Mouse (Mus musculus): ENCODE results near the gene Il2rb.

Gene Il2rb

DNA sequence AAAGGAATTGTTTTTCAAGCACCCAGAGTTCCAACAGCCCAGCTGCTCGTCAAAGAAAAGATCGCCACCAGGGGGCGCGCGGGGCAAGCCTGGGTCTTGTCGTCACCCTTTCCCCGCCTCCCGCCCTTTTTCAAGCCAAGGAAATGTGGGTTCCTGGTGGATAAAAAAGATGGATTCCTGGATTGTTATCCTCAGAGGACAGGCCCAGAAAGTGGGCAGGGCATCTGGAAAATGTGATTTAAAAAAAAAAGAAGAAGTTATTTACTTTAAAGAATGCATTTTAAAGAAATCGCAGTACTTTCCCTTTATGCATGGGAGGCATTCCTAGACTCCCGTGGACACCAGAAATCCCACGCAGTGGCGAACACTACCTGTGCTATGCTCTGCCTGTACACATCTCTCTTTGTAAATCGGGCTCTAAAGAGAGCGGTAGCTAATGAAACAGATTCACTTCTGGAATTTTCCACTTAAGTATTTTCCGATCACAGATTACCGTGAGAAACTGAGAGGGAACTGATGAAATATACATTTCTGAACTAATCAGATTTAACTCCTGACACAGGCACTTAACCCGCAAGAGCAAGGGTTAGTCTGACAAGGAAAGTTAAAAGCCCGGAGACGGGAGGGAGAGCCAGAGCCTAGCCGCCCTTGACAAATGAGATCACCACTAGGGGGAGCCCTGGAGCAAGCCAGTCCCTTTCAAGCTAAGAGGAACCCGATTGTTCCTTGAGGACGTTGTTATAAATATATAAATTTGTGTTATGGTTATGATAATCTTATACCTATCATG, 47.1 kb downstream of the Il2rb start:
- DNase-seq (ENCODE audit: inconsistent ontology term), result peak; percentile 97

DNA sequence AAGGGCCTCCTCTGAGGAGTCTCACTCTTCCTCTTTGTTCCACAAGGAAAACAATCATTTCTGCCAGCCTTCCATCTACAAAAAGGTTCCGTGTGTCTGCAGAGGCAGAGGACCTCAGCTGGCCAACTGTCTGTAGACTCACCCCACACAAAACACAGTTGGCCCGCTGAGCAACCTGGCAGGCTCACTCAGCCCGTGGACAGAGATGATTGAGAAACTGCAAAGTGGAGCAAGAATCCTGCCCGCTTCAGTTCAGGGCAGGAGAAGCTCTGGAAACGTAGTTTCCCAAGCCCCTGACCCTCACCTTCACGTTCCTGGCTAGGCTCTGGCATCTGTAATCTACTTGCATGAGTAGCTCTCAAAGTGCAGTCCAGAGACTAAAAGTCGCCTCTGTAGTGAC, 48.0 kb downstream of the Il2rb start:
- peak; percentile 35 for DNase-seq (ENCODE audit: inconsistent ontology term)

DNA sequence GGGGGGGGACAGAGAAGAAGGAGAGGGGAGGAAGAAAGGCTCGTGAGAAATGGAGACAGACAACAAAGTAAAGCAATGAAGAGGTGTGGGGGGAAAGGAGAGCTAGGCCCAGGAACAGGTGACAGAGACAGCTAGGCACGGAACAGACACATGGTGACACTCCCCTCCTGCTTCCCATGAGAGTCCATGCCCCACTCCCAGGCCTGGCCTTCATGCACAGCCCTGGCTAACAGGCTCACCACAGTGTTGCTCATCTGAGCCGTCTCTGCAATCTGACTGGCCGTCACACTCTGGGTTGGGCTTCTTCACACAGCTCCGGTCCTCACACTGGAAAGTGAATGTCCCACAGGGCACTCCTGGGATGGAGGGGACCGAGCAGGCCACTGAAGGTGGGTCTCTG, 51.2 kb downstream of the Il2rb start:
- DNase-seq (ENCODE audit: inconsistent ontology term), result no peak

DNA sequence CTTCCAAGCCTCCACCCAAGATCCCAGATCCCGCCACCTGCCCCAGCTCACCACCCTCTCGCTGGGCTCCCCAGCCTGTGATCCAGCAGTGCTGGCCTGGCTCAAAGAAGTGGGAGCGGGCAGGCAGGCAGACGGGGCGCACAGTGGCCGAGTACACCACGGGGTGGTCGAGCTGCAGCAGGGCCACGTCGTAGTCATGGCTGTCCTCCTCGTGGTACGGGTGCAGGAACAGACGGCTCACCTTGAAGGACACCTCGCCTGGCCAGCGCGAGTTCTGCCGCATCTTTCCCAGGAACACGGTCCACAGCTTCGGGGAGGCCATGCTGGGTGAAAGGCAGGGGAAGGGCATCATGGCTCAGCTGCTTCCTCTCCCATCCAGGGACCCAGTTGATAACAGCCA, 52.8 kb downstream of the Il2rb start:
- DNase-seq (ENCODE audit: inconsistent ontology term), result no peak

DNA sequence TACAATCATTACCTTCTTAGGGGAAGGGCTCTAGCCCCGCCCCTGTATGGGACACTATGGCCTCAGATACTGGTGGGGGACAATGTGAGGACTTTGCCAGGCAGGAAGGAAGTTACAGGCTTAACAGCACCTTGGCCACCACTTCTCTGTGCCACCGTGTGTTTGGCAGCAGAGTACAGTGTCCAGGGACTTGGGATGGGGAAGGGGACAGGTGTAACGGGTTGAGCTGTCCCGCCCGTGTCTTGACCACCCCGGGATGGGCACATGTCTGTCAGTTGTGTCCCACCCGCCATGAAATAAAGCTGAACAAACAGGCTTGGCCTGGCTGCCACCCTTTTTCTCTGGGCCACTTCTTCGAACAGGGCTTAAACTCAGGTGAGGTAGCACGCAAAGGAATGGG, 56.1 kb downstream of the Il2rb start:
- no peak for DNase-seq (ENCODE audit: inconsistent ontology term)

DNA sequence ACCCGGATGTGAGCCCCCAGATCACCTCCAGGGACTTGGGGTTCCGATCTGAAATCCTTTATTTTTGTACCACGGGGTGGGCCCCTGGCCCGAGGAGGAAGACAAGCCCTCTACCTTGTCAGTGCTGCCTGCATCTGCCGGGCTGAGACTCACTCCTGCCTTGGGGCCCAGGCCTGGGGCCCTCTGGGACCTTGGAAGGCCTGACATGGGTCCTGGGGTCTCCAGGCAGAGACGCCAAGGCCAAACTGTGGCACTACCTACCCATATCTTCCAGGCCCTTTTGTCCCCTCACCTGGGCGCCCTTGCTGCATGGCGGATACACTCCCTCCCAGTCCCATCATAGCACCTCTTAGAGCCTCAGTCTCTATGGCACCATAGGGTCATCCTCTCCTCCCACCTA, 56.6 kb downstream of the Il2rb start:
- DNase-seq (ENCODE audit: inconsistent ontology term), result no peak

DNA sequence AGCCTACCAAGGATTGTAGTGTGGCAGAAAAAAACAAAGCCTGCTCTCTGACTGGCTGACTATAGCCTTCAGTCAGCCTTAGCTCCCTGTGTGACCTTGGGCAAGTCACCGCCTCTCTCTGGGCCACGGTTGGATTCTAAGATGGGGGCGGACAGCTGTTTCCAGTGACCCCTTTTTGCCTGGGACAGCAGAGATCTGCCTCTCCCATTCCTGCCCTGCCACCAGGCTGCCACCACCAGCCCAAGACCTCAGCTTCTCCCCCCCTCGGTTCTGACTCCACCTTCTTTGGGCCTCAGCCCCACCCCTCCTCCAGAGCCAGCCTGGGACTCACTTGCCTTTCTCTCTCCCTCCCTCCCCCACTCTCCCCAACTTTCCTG, 57.1 kb downstream of the Il2rb start:
- DNase-seq (ENCODE audit: inconsistent ontology term), result no peak

DNA sequence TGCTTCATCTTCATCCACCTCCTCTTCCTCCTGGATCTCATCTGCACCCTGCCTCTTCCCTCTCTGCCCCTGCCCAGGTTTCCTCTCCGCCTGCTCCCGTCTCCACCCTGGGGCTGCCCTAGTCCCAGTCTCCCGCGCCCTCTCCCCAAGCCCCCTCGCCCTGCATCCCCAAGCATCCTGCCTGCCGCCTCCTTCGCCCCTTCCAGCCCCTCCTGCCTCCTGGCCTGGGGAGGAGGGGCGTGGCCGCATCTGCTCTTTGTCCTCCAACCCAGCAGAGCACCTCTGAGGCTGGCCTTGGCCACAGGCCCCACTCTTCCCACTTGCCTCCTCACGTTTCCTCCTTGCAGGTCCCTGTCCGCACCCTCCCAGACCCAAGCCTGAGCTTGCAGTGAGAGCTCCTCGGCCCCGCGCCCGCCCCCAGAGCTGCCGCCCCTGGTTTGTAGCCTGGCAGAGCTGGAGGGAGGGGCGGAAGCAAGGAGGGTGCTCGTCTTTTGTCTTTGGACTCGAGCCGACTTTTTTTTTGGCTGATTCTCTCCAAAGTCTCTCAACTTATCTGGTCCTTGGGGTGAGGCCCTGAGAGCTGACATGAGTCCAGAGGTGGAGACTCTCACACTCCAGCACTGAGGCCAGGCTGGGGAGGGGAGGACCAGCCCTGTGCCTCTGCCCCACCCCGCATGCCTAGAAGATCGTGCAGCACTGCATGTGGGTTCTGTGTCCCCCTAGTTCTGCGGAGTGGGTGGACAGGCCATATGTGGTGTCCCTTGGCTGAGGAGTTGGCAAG, 57.6 kb downstream of the Il2rb start:
- peak; percentile 57 for DNase-seq (ENCODE audit: inconsistent ontology term)

DNA sequence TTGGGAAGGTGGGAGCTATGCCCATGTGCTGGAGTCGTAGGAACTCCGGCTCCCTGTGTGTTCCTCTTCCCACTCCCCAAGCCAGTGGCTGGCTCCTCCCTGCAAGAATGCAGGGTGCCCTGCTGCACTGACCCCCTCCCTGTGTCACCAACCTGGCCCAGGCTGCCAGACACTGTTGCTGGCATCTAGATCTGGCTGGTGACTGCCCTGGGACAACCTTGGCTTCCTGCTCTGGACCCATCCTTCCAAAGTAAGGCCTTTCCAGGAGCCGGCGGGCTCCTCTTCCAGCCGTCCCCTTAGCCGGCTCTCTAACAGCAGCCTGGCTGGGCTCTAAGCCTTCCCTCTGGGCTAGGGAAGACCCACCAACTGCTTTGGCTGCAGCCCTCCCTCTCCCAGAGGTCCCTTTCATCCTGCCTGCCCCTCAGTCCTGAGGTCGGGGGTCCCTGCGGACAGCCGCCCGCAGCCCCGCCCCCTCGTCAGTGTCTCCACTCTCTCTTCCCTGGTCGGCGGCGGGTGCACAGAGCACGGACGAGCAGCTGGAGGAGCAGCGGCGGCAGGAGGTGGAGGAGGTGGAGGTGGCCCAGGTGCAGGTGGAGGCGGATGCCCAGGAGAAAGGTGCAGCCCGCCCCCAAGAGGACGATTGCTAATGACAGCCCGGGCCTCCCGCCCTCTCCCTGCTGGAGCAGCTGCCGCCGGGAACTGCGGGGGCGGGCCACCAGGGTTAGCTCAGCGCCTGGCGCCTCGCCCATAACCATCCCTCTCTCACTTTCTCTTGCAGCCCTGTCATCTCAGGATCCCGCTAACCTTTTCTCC, 58.5 kb downstream of the Il2rb start:
- DNase-seq (ENCODE audit: inconsistent ontology term), result peak; percentile 94

DNA sequence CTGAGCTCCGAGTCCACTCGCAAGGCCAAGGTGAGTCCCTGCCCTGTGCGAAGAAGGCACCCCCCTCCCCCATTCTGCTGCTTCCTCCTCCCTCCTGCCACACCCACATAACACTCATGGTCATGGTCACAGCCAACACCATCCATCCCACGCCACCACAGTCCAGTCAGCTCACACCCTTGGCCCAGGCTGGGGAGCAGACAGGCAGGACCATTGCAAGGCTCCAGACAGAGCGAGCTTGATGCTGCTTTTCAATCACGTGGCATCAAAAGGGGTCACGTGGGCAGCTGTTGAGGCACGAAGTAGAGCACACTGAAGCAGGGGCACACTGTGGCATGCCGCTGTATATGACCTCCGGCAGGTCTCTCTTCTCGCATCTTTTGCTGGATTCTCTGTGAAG, 59.4 kb downstream of the Il2rb start:
- DNase-seq (ENCODE audit: inconsistent ontology term), result no peak

DNA sequence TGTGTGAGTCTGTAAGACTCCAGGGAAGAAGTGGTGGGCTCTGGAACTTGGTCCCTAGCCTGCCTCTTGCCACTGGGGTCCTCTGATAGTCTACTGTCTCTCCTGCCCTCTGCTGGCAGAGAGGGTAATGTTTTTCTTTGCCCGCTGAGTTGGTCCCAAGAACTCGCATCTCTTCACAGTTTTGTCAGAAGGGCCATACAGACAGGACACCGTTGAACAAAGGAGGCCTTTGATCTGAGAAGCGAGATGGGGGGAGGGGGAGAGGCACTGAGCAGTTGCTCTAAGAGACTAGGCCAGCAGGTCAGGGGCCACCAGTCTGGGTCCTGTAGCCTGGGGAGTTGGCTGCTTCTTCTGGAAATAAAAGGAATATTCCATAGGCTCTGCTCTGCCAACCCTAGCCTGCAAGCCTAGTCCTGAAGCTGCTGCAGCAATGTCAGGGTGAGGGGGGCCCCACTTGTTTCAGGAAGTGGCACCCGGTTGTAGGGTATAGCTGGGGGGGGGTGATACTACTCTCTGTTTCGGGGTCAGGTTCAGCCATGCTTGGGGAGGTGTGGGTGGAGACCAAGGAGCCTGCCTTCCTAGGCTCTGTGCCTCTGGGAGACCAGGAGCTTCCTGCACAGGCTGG, 60.1 kb downstream of the Il2rb start:
- peak; percentile 76 for DNase-seq (ENCODE audit: inconsistent ontology term)

DNA sequence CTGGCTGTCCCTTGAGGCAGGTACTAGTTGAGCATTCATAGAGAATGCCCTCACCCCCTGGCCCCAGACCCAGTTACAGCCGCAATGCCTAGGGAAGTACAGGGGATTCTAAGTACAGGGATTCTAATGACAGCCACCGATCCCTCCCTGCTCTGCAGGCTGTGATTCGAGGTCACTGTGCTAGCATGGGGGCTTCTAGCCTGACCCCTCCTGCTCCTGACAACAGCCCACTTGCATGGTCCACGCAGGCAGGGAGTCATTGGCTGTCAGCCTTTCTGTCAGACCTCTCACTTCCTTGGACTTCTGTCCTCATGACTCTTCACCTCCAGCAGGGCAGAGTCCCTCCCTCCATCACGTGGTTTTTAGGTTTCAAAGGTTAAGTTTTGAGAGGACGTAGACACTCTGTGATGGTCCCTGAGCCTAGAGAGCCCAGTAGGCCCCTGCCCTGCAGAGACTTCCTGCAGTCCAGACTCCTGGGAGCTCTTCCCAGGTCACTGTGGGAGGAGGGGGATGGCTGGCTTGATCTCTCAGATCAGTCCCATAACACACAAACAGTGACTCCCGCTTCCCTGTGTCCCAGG, 63.4 kb downstream of the Il2rb start:
- no peak for DNase-seq (ENCODE audit: inconsistent ontology term)

DNA sequence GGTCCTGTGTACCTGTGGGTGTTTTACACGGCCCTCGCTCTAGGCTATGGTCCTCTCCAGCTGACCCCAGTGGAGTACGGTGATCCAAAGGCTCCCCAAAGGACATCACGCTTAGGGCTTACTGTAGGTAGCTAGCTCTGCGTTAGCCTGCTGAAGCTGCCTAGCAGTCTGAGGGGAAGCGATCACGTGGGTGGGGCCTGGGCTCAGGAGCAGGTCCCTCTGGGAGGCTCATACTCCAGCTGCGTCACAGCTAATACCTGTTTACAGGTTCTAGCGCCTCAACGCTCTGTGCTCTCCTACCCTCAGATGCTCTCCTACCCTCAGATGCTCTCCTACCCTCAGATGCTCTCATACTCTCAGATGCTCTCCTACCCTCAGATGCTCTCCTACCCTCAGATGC, 64.2 kb downstream of the Il2rb start:
- no peak for DNase-seq (ENCODE audit: inconsistent ontology term)

DNA sequence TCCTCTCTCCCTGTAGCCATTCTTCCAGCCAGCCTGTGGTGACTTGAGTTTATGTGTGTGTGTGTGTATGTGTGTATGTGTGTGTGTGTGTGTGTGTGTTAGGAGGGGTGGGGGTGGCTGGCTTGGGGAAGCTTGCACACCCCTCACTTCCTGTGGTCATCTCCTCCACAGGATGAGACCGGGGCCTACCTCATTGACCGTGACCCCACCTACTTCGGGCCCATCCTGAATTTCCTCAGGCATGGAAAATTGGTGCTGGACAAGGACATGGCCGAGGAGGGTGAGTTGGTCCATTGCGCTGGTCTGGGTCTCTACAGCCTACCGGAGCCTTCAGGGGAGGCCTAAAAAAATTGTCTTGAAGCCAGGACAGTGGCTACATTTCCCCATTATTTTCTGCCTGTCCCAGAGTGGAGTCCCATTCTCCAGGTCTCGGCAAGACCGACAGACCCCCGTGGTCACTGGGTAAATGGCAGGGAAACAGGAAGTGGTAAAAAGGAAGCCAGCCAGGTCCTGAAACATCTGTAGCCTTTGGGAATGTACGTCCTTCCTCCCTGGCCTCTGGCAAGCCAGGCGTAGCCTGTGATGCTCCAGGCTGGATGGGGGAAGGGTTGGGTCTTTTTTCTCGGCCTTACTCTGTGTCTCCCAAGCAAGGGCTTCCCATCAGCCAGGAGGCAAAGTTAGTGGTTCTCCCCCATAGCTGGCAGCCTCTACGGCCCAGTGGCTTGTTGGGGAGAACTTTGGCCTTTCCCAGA, 65.0 kb downstream of the Il2rb start:
- no peak for DNase-seq (ENCODE audit: inconsistent ontology term)
